Mouse (Mus musculus) hindlimb bud, embryonic 11.5 days (tissue): ENCODE measurements around the gene Gpc5.
"Not testable (repeated sequence)": the region's sequence is repeated elsewhere in the genome, so short reads cannot be mapped to it uniquely, and the experiment has no call there.

Experiments used
- DNase-seq: peaks from one replicate; pipeline ENCODE4 v3.0.0-alpha.2; 2012; ENCODE audit warnings: low read depth, low spot score; ENCODE audit errors: extremely low spot score

Gpc5 gene

GRCm38 (mm10) chr14:115092081-115092480 lies at the start of gene Gpc5:
Gene Gpc5 (plus strand): TSS chr14:115092215.
- no peak for DNase-seq

DNA sequence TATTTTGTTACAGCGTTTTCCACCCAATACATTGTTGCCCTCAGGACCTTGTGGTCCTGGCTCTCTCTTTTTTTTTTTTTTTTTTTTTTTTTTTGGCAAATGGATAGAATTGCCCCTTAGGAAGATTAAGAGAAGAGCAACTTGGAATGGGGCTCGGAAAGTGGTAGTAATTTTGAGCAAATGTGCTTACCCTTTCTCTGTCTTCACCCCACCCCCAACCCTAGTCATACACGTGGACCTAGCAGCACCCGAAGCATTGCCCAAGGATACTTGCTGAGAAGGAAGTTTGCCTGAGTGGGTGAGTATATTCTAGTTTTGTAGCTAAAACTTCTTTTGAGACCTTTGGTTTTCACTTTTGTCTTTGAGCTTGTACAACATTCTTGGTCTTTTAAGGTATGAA lies 49.4 kb upstream of the Gpc5 start:
- DNase-seq = no peak

- DNase-seq = no peak
These were observed 48.0 kb upstream of the Gpc5 start for GRCm38 (mm10) chr14:115044016-115044415.

DNA sequence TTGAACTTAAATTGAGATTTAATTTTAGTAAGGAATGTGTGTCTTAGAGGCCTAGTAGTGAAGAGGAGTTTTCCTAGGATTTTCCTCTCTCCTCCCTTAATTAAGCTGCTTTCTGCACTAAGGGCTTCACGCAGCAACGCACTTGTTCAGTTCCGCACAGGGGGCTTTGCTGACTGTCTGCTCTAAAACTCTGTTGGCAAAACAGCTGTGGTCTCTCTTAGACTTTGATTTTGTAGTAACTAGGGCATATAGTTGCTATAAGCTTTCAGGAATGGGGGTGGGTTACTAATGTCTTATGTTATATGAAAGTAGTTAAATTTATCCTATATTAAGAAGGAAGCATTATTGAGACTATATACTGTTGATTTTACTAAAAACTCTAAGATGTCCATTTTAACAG lies 46.3 kb upstream of the Gpc5 start:
- DNase-seq = no peak

DNA sequence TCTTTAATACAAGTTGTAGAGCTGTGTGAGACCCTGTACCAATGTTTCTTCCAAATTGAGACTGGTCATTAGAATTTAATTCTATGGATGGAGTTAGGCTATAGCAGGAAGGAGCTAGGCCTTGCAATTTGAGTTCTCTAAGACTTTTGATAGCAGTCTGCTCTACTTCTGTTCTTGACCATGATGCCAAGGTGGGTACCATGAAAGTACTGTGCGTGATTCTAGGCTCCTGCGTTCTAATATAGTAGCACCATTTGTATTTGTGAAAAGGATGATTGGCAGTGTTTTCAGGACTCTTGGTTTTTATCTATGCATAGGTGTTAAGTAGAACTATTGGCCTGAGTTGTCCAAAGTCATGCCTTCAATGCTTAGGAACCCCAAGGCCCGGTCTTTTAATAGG lies 44.7 kb upstream of the Gpc5 start:
- no peak for DNase-seq

GRCm38 (mm10) chr14:115047990-115048862 lies 43.8 kb upstream of the Gpc5 start:
- no peak for DNase-seq

DNA sequence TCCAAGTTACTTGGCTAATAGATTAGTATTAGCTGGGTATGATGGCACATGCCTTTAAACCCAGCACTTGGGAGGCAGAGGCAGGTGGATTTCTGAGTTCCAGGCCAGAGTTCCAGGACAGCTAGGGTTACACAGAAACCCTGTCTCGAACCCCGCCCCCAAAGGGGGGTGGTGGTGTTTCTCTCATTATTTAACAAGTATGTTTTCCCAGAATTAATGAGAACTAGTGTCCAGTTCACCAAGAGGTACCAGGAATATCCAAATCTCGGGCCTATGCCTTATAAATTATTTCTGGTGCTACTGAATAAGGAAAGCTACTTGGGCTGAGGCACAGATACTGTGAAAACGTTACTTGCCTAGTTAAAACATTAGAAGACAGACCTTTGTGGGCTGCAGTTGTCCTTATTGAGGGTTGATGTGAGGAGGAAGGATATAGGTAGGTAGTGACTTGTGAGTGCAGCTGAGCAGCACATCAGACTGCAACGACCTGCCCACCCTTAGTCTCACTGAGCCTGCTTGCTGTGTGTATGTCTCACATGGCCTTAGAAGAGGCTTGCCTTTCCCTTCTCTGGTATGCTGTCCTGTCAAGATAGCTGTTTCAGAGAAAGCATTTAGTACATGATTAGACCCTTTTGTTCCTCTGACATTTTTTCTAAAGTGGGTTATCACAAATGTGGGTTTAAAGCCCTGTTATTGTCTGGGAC lies 43.0 kb upstream of the Gpc5 start:
- no peak for DNase-seq

DNA sequence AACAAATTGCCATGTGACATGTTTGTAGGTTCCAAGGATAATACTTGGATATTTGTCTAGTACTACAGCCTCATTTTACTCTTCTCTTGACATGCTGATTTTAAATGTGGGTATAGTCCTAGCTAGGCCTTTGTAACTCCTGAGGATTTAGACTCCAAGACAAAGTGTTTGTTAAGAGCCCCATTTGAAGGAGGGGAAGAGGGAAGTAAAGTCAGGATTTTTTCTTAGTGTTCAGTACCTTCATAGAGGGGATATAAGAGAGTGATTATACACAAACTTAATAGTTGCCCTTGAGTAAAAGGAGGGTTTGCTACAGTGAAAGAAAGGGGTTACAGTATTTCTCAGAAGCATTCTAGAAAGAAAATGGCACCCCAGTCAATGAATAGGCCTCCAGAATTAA lies 42.2 kb upstream of the Gpc5 start:
- no peak for DNase-seq

GRCm38 (mm10) chr14:115051106-115051760 lies 40.8 kb upstream of the Gpc5 start:
- DNase-seq = no peak

DNA sequence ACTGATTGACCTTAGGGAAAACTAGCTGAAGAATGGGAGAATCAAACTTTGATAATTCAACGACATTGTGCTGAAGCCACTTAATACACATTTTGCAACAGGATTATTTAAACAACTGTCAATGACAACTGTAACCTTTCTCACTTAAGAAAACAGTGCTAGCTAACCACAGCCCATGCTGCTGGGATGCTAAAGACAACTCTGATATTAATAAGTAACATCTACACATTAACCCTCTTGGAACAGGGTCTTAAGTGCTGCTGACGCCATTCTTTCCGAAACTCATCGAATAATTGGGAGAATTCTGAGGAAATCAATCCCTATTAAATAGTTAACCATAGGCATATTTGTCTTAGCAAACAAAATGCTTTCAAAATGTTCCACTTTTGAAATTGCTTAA lies 39.6 kb upstream of the Gpc5 start:
- DNase-seq = no peak

- DNase-seq = no peak
These were observed 37.8 kb upstream of the Gpc5 start for GRCm38 (mm10) chr14:115054252-115054651.

DNA sequence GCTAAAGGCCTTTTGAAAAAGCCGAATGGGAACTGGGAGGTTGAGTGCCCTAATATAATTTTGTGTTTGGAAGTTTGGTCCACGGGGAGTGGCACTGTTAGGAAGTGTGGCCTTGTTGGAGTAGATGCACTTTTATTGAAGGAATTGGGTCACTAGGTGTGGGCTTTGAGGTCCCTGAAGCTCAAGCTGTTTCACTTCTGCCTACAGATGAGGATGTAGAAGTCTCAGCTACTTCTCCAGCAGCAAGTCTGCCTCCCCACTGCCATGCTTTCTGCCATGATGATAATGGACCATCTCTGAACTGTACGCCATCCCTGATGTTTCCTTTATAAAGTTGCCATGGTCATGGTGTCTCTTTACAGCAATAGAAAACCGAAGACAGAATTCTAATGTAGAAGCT lies 34.5 kb upstream of the Gpc5 start:
- no peak for DNase-seq

DNA sequence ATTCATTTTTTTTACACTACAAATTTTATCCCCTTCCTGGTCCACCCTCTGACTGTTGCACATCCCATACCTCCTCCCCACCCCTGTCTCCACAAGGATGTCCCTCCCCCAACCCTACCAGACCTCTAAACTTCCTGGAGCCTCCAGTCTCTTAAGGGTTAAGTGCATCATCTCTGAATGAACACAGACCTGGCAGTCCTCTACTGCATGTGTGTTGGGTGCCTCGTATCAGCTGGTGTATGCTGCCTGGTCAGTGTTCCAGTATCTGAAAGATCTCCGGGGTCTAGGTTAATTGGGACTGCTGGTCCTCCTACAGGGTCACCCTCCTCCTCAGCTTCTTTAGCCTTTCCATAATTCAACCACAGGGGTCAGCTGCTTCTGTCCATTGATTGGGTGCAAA lies 25.9 kb upstream of the Gpc5 start:
- not testable (repeated sequence) for DNase-seq

GRCm38 (mm10) chr14:115070534-115070933 lies 21.5 kb upstream of the Gpc5 start:
- DNase-seq = no peak

DNA sequence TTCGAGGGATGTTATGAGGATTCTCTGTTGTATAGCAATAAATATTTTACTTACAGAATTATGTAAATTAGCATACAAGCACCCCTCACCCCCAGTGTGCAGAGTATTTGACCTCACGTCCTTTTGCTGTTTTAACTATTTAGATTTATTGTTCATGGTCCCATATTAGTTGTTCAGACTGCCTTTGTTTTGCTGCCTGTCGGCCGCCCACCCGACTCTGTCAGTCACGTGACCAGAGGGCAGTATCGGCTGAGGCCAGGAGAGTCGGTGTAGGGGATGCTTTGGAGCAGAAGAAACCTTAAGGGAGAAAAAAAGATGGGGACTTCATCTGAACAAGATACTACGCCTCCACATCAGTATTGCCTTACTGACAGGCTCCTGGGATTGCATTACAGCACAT lies 14.7 kb upstream of the Gpc5 start:
- DNase-seq = no peak

DNA sequence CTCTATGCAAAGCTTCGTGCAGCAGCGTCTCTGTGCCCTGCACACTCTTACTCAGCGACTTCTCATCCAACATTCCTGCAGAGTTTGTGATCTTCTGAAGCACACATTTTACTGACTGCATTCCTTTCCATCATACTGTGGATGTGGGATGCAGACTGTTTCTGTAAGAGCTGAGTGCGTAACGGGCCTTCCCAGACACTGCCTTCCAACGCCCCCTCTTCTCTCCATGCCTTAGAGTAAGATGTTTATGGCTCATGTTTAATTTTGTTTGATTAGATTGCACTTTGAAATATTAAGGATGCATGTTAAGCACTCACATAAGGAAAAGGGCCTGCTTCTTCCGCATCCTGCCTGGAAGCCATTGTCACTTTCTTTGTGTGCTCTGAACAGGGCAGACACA lies 14.0 kb upstream of the Gpc5 start:
- DNase-seq = no peak

GRCm38 (mm10) chr14:115081728-115082502 lies 10.1 kb upstream of the Gpc5 start:
- no peak for DNase-seq

DNA sequence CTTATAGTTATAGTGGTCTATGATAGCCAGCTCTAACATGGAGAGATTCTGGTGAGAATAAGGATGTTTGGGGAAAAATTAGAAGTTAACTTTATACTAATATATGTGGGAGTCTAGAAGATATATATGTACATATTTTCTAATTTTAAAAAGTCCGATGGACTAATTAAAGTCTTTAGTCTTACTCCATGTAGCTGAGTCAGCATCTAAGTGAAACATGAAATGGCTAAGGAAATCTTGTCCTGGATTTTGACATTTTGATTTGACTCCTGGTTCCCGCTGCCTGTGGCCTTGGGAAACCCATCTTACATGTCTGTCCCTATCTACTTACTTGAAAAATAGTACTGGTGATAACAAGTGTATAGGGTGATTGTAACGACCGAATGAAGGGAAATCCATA lies 1.5 kb upstream of the Gpc5 start:
- DNase-seq = no peak

- no peak for DNase-seq
These were observed 495 bp downstream of the Gpc5 start for GRCm38 (mm10) chr14:115092510-115092909.

GRCm38 (mm10) chr14:115092952-115093351 lies 937 bp downstream of the Gpc5 start:
- DNase-seq = no peak

GRCm38 (mm10) chr14:115100617-115101299 lies 8.7 kb downstream of the Gpc5 start:
- DNase-seq = no peak
